Mouse (Mus musculus): ENCODE data around the gene Nat8f5.
"Not testable (repeated sequence)": the region's sequence is repeated elsewhere in the genome, so short reads cannot be mapped to it uniquely, and the experiment has no call there.

Nat8f5 gene

GRCm38 (mm10) chr6:85835104-85835503 is 14.3 kb upstream of the Nat8f5 start:
- not testable (repeated sequence) for DNase-seq

GRCm38 (mm10) chr6:85834504-85835100 is 13.8 kb upstream of the Nat8f5 start:
- DNase-seq: not testable (repeated sequence)

DNA sequence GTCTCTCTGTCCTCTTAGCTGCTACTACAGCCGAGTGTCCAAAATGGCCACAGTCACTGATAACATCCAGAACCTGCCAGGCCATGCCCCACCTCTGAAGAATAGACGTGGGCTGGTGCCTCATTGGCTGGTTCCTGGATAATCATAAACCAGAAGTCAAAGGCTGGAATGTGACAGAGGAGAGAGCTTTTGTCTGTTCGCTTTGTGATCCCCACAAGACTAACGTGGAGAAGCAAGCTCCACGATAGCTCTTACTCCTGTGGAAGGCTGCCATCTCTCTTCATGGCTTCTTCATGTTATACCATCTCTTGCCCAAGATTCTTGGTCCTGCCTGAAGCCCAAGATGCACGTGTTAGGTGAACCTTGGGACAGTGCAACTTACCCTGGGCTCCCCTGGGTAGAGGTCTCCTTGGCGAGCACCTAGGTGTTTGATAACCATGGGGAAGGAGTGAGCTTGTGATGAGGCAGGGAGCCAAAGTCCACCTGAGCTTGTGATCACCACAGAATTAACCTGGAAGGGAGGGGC is 11.1 kb upstream of the Nat8f5 start, which contains the start of gene Nat8:
Gene Nat8 (minus strand): TSS at position 287 of the 526 bp plus-strand sequence.
- DNase-seq: peak; percentile 56

GRCm38 (mm10) chr6:85829462-85829861 is 8.7 kb upstream of the Nat8f5 start:
- DNase-seq: no peak

DNA sequence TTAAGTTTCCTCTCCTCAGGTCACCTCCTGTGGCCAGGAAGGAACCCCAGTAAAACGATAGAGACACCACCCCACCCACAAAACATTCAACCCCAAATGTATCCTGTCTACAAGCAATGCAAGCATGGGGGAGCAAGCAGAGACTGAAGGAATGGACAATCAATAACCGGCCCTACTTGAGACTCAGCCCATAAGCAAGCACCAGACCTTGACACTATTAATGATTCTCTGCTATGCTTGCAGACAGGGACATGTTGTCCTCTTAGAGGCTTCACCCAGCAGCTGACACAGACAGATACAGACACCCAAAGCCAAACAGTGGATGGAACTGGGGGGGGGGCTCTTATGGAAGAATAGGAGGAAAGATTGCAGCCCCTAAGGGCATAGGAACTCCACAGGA is 5.1 kb upstream of the Nat8f5 start:
- DNase-seq: no peak

DNA sequence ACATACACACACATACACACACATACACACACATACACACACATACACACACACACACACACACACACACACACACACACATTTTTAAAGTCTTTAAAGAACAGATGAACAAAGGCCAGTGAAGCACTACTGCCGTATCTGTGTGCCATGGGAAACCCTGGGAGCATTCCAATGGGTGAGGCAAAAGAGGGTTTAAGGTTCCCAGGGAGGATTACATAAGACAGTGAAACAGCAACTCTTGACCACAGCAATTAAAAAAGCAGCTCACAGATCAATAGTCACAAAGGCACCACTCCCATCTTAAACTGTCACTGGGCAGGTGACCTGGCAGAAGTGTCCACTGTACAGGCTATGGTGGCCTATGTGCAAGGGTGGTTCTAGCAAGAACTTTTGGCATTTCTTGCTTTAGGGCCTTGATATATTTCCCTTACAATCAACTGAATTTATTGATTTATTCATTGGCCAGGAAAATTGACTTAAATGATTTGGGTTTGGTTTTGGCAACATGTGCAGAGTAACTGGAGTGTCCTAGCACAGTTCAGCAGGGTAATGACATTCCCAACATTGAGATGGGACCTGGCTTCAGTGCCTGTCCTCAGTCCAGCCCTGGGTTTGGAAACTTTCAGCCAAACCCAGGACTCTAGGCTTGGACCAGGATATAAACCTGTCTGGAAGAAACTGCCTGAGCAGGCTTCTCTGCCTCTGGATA is 2.8 kb upstream of the Nat8f5 start:
- no peak for DNase-seq

DNA sequence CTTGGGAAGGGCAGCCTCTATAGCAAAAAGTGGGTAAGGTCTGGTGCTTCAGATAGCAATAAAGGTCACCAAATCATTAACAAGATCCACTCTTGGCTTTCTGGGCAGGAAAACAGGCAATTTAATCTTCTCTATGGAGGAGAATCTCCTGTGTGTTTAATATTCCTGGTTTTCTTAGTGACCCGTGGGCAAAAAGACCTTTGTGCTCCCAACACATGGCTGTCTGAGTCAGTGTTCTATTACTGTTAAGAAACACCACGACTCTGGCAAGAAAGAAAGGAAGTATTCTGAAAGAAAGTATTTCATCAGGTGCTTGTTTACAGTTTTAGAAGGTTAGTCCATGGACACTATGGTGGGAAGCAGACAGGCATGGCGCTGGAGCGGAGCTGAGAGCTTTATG is 1.5 kb upstream of the Nat8f5 start:
- DNase-seq: no peak

- no peak for DNase-seq
These were observed 2.4 kb downstream of the Nat8f5 start for GRCm38 (mm10) chr6:85818338-85818737.

DNA sequence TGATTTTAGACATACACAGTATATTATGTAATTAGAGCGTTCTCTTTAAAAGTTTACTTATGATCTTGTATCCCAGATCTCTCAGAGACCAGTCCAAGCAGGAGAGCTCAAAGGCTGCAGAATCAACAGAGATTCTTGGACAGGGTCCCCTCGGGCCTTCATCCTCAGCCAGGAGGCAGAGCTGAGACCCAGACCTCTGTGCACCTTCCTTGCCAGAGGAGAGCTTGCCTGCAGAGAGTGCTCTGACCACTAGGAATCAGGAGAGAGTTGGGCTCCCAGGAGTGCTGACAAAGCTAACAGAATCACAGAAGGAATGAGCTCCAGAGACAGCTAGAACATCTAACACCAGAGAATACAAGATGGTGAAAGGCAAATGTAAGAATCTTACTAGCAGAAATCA is 7.4 kb downstream of the Nat8f5 start:
- no peak for DNase-seq

DNA sequence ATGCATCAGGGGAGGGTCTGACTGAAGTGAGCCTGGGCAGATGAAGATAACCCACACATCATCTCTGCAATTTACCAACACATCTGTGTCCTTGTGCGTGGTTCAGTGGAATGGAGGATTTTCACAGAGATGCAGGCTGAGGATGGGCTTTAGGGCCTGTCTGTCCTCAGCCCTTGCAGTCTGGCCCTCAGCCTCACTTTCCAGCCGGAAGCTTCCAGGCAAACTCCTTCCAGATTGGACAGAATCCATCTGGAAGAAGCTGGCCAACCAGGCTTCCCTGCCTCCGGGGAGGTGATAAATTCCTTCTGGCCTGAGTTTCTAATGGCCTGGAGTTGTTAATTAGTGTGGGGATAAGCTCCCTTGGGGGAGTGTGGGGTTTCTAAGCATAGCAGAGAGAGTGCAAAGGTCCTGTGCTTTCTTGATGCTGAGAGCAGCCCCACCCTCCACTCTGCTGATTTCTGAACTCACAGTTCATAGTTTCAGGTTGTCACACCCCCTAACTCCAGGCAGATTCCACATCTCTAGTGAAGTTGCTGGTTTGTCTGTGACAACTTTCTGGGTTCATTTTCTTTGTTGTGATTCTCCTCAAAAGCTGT is 9.7 kb downstream of the Nat8f5 start:
- not testable (repeated sequence) for DNase-seq

GRCm38 (mm10) chr6:85810514-85810913 is 10.3 kb downstream of the Nat8f5 start:
- not testable (repeated sequence) for DNase-seq

- not testable (repeated sequence) for DNase-seq
These were observed 11.0 kb downstream of the Nat8f5 start for GRCm38 (mm10) chr6:85809784-85810183.

DNA sequence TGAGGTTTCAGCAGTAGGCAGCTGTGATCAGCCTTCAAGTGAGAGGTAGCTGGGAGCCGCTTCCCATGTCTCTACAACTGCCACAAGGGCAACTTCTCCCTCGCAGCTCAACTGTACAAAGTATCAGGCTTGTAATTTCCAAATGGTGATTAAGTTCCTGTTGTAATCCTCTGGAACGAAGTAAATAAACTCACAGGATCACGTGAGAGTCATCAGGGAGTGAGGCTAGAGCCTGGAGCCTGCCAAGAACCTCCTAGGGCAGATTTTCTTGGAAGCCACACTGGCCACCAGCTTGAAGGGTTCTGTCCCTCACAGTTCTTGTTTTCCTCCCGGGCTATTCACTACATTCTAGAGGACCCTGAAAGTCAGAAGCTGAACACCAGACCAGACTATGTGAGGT is 17.6 kb downstream of the Nat8f5 start:
- DNase-seq: peak; percentile 55
